Mouse (Mus musculus) small intestine, adult 2 months (tissue): Measurements from ENCODE around the gene Gbp2b.

ENCODE experiments used
- CTCF ChIP-seq: fragments of 200-500 bp; IDR thresholded peaks from 2 replicates; pipeline ENCODE4 v1.5.1; 2012; ENCODE audit warnings: low read depth, mild to moderate bottlenecking, control low read depth, inconsistent platforms, low read length, moderate library complexity, mixed read lengths; ENCODE audit not compliant: insufficient replicate concordance, insufficient read length; ENCODE audit errors: extremely low read depth
- POLR2A ChIP-seq: fragments of 200-500 bp; IDR thresholded peaks from 2 replicates; pipeline ENCODE4 v1.6.1; 2012; ENCODE audit warnings: low read depth, mild to moderate bottlenecking, control low read depth, inconsistent platforms, low read length, moderate library complexity

- no peak for TF ChIP-seq CTCF
- TF ChIP-seq POLR2A, result no peak
These were observed 11.6 kb upstream of the Gbp2b start for GRCm38 (mm10) chr3:142583067-142583466.
